Mouse (Mus musculus) myocyte (in vitro differentiated cells): ENCODE data around the gene Gm39115. TPM values are rescaled to one million over a fixed set of nuclear protein-coding genes. Genes with fewer than 3 reads are reported as not detected.
"Not testable (repeated sequence)": the region's sequence is repeated elsewhere in the genome, so short reads cannot be mapped to it uniquely, and the experiment has no call there.

Experiments
- H3K27me3 ChIP-seq: one replicate; pipeline ENCODE4 v1.6.1; 2011; ENCODE audit not compliant: control insufficient read depth, insufficient read depth, insufficient read length
- H3K36me3 ChIP-seq: one replicate; pipeline ENCODE4 v1.6.1; 2011; ENCODE audit not compliant: control insufficient read depth, insufficient read depth
- H3K4me2 ChIP-seq: one replicate; pipeline ENCODE4 v1.6.1; 2011; ENCODE audit warnings: low read depth, control low read depth
- H3K4me3 ChIP-seq: one replicate; pipeline ENCODE4 v1.5.1; 2011; ENCODE audit warnings: mild to moderate bottlenecking, control low read depth, moderate library complexity
- H3K79me2 ChIP-seq: one replicate; pipeline ENCODE4 v1.6.1; 2011; ENCODE audit not compliant: control insufficient read depth, insufficient read depth
- H3ac ChIP-seq: one replicate; pipeline ENCODE4 v1.6.1; 2011; ENCODE audit not compliant: control insufficient read depth, insufficient read length
- CEBPB ChIP-seq: IDR thresholded peaks from 2 replicates; pipeline ENCODE4 v1.6.1; 2011; ENCODE audit warnings: mild to moderate bottlenecking, moderate library complexity; ENCODE audit not compliant: poor library complexity, insufficient read depth, severe bottlenecking
- E2F4 ChIP-seq: IDR thresholded peaks from one replicate; pipeline ENCODE4 v1.6.1; 2011; ENCODE audit warnings: mild to moderate bottlenecking, control low read depth, moderate library complexity; ENCODE audit not compliant: insufficient read depth
- MAX ChIP-seq: IDR thresholded peaks from one replicate; pipeline ENCODE4 v1.6.1; 2011; ENCODE audit warnings: low read depth, mild to moderate bottlenecking, control low read depth
- MYOD1 ChIP-seq, 3 experiments: IDR thresholded peaks; one replicate each; pipeline ENCODE4 v1.6.1; 2011; ENCODE audit warnings: control low read depth in 2 of 3, low read depth in 2 of 3, mild to moderate bottlenecking in 2 of 3, moderate library complexity in 1 of 3; ENCODE audit not compliant: insufficient read length in 2 of 3, control insufficient read depth in 1 of 3
- MYOG ChIP-seq, 3 experiments: IDR thresholded peaks; one replicate each; pipeline ENCODE4 v1.6.1; 2011; ENCODE audit warnings: control low read depth in 2 of 3, low read depth in 2 of 3, mild to moderate bottlenecking in 2 of 3; ENCODE audit not compliant: insufficient read length in 2 of 3, control insufficient read depth in 1 of 3, insufficient read depth in 1 of 3
- POLR2A ChIP-seq: IDR thresholded peaks from one replicate; pipeline ENCODE4 v1.6.1; 2011; ENCODE audit warnings: low read depth, mild to moderate bottlenecking, control low read depth, moderate library complexity; ENCODE audit not compliant: insufficient read length
- POLR2AphosphoS2 ChIP-seq: IDR thresholded peaks from one replicate; pipeline ENCODE4 v1.6.1; 2011; ENCODE audit warnings: low read depth, control low read depth; ENCODE audit not compliant: insufficient read length
- REST ChIP-seq: IDR thresholded peaks from one replicate; pipeline ENCODE4 v1.6.1; 2011; ENCODE audit warnings: mild to moderate bottlenecking, control low read depth, moderate library complexity; ENCODE audit not compliant: insufficient read depth, insufficient read length
- SRF ChIP-seq: IDR thresholded peaks from one replicate; pipeline ENCODE4 v1.6.1; 2011; ENCODE audit warnings: low read depth; ENCODE audit not compliant: control insufficient read depth, insufficient read length
- TCF12 ChIP-seq: IDR thresholded peaks from one replicate; pipeline ENCODE4 v1.6.1; 2011; ENCODE audit warnings: mild to moderate bottlenecking, control low read depth; ENCODE audit not compliant: poor library complexity, insufficient read depth, severe bottlenecking
- TCF3 ChIP-seq: IDR thresholded peaks from one replicate; pipeline ENCODE4 v1.6.1; 2011; ENCODE audit warnings: low read depth, control low read depth; ENCODE audit not compliant: insufficient read length
- USF1 ChIP-seq: IDR thresholded peaks from one replicate; pipeline ENCODE4 v1.6.1; 2011; ENCODE audit warnings: low read depth, mild to moderate bottlenecking, control low read depth, moderate library complexity
- polyA plus RNA-seq: library from polyadenylated mRNA; unstranded; fragments of >200 nt; fragmentation: generic; extraction: Trizol; gene quantifications from one replicate; pipeline ENCODE4 v1.2.1, GENCODE M21; 2012; ENCODE audit warnings: missing spikeins

Gm39115 gene
- polyA plus RNA-seq, 1 experiment: not detected

DNA sequence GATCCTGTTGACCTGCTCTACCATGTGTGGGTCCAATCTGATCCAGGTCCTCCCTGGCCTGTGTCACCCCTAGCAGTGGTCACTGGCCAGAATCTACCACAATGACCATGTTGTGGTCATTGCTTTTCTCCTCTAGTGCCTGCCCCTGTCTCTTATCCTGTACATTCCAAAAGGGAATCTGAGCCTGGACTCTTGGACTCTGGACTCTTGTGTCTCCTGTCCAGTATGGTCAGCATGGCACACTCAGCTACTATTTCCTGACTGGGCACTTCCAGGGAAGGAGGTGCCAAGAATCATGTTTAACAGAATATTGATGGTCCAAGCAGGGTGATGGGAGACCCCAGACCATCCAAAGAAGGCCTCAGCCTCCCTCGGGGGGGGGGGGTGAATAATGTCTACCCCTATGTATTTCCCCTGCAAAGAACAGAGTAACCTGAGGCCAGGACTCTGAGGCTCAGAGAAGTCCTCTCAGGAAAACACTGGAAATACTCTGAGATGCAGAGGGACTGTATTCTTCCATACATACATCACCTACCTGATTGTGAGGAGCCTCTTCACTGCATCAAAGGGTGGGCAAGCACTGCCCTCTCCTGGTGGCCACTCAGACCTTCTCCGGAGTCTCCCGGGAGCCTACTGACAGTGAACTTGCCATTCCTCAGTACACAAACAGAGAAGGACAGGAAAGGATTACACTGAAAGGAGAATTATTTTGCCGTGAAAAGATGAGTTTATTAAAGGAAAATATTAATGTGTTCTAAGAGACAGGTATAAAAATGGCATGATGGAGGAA lies 1.4 kb downstream of the Gm39115 start:
- H3K4me2 ChIP-seq: no peak overlapping the region
- TF ChIP-seq SRF (no peak), E2F4 (no peak), MYOG (IDR thresholded peaks at IDR 0.05; ENCODE audit: control insufficient read depth in 1 of 3, insufficient read depth in 1 of 3, insufficient read length in 2 of 3, low read depth in 2 of 3) (no peak), POLR2AphosphoS2 (no peak), MYOD1 (IDR thresholded peaks at IDR 0.05; ENCODE audit: control insufficient read depth in 1 of 3, insufficient read length in 2 of 3, low read depth in 2 of 3) (no peak), MAX (no peak), USF1 (no peak), TCF12 (no peak), TCF3 (no peak), REST (no peak), CEBPB (no peak), POLR2A (no peak)

DNA sequence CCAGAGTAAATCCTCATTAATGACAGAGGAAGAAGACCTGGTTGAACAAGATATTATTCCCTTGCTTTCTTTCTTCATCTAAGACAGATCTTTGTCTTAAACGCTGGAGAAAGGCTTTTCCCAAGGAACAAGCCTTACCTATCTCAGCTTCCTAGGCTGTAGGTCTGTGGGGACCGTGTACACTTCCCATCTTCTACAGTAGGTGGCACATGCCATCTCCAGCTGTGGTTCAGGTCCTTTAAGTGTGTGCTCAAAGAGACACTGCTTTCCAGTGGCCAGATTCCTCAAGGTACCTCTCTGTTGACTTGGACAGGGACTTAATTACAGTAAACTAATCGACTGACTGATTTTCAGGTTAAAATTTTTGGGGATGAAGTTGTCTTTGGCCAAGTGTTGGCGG lies 7.0 kb downstream of the Gm39115 start:
- TF ChIP-seq MAX: no peak
- TF ChIP-seq POLR2A: no peak
- TF ChIP-seq REST: no peak
- no peak for TF ChIP-seq CEBPB
- TF ChIP-seq TCF3: no peak
- no peak for TF ChIP-seq E2F4
- no peak for TF ChIP-seq TCF12
- TF ChIP-seq MYOD1 (IDR thresholded peaks at IDR 0.05; ENCODE audit: control insufficient read depth in 1 of 3, insufficient read length in 2 of 3, low read depth in 2 of 3): no peak
- no peak for TF ChIP-seq POLR2AphosphoS2
- TF ChIP-seq USF1: no peak
- TF ChIP-seq SRF: no peak
- TF ChIP-seq MYOG (IDR thresholded peaks at IDR 0.05; ENCODE audit: control insufficient read depth in 1 of 3, insufficient read depth in 1 of 3, insufficient read length in 2 of 3, low read depth in 2 of 3): no peak
- Histone ChIP-seq H3K4me2 (no peak overlapping the region), H3K36me3 (no peaks in the 10 kb centered on the region), H3ac (no peak overlapping the region), H3K27me3 (peaks cover 40% of the 10 kb centered on the region), H3K4me3 (no peak overlapping the region), H3K79me2 (no peaks in the 10 kb centered on the region)

More for the DNA sequence above, 1.4 kb downstream of the Gm39115 start:
- no peaks in the 10 kb centered on the region for H3K36me3 ChIP-seq
- H3K27me3 ChIP-seq: peaks cover 14% of the 10 kb centered on the region
- H3K4me3 ChIP-seq: no peak overlapping the region
- H3ac ChIP-seq: no peak overlapping the region
- no peaks in the 10 kb centered on the region for H3K79me2 ChIP-seq

DNA sequence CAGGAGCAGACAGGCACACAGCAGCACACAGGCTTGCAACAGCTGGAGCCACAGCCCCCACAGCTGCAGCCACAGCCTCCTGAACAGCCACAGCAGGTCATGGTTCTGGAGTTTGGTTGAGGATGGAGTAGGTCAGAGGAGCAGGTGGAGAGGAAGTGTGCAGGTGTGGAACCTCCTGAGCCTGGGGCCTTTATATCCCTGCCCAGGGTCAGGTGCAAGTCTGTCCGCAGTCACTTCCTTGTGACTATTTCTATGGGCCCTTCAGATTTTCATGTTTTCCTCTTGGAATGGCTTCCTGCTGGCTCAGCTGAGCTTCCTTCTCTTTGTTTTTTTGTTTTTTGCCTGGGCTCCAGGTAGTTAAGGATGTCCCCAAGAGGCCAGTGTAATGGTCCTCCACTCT lies 15.2 kb downstream of the Gm39115 start, which contains the start of gene Gm45618:
Gene Gm45618 (minus strand): TSS at position 101 of the 400 bp plus-strand sequence.
- not testable (repeated sequence) for H3ac ChIP-seq, H3K36me3 ChIP-seq, H3K4me2 ChIP-seq, H3K4me3 ChIP-seq, H3K79me2 ChIP-seq
- H3K27me3 ChIP-seq: peaks cover 40% of the 10 kb centered on the region

DNA sequence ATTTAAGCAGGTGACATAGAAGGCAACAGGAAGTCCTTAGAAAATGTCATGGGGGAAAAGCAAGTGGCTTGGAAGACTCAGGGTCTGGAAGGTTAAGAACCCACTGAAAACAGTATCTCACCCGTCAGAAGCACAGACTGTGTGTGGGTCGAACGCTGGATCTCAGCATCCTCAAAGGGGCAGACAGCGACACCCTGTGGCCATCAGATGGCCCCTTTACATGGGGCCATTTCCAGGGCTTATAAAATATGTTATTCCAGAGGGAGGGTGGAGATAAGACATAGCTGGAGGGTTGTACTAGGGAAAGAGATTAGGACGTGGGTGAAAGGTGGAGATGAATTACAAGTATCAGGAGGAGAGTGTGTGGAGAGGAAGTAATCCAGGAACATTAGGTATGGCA lies 16.2 kb downstream of the Gm39115 start:
- TF ChIP-seq MYOG (IDR thresholded peaks at IDR 0.05; ENCODE audit: control insufficient read depth in 1 of 3, insufficient read depth in 1 of 3, insufficient read length in 2 of 3, low read depth in 2 of 3) (no peak), POLR2A (no peak), E2F4 (no peak)
- H3K4me3 ChIP-seq: no peak overlapping the region
- H3ac ChIP-seq: no peak overlapping the region
- no peak overlapping the region for H3K4me2 ChIP-seq
- no peaks in the 10 kb centered on the region for H3K79me2 ChIP-seq
- H3K36me3 ChIP-seq: no peaks in the 10 kb centered on the region
- H3K27me3 ChIP-seq: peaks cover 32% of the 10 kb centered on the region

DNA sequence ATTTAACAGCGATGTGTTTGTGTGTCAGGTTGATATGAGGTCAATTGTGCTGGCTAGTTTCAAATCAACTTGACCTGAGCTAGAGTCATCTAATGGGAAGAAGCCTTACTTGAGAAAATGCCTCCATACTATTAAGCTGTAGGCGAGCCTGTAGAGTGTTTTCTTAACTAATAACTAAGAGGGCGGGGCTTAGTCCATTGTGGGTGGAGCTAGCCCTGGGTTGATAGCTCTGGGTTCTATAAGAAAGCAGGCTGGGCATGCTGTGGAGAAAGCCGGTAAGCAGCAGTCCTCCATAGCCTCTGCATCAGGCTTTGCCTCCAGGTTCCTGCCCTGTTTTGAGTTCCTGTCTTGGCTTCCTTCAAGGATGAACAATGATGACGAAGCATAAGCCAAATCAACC lies 31.1 kb downstream of the Gm39115 start:
- Histone ChIP-seq H3K4me2 (no peak overlapping the region), H3K36me3 (no peaks in the 10 kb centered on the region), H3ac (no peak overlapping the region), H3K79me2 (no peaks in the 10 kb centered on the region), H3K27me3 (peaks cover 10% of the 10 kb centered on the region), H3K4me3 (no peak overlapping the region)
- TF ChIP-seq USF1 (no peak), SRF (no peak), MAX (no peak), POLR2A (no peak), E2F4 (no peak), REST (no peak), TCF12 (no peak), TCF3 (no peak), POLR2AphosphoS2 (no peak), CEBPB (no peak), MYOG (IDR thresholded peaks at IDR 0.05; ENCODE audit: control insufficient read depth in 1 of 3, insufficient read depth in 1 of 3, insufficient read length in 2 of 3, low read depth in 2 of 3) (no peak), MYOD1 (IDR thresholded peaks at IDR 0.05; ENCODE audit: control insufficient read depth in 1 of 3, insufficient read length in 2 of 3, low read depth in 2 of 3) (no peak)
